Mouse (Mus musculus): ENCODE results near the gene AU022252. TPM values are rescaled to one million over a fixed set of nuclear protein-coding genes. Genes with fewer than 3 reads are reported as not detected.

The AU022252 gene
- polyA plus RNA-seq, 1 experiment from 2014 or later: 25.7 TPM

DNA sequence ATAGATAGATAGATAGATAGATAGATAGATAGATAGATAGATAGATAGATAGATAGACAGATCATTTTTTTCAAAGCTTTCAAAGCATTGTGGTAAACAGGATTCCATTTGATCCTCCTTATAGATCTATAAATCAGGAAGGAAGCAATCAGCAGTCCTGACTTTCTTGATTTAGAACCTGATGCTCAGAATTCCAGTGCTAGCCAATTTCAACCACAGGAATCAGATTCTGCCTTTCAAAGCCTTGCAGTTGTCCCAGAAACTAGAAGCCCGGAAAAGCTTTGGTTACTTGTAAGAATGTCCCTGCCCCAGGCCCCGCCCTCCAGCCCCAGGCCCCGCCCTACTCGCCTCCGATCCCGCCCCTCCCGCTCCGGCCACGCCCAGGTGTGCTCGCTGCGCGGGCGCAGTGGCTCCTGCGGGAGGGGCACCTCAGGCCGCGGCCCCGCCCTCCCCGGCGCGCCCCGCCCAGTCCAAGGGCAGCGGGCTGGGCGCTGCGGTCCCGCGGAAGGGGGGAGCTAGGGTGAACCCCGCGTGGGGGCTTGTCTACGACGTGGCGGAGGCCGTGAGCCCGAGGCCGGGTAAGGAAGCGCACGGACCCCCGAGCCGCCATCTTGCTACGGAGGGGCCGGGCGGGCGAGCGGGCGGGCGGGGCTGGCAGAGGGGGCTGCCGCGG is 37.5 kb downstream of the AU022252 start, which contains the start of gene Svbp:
Svbp (plus strand) TSS at position 398 of the 673 bp plus-strand sequence.
- ATAC-seq (ENCODE audit: insufficient read depth, low FRiP score): peak; percentile 98
- under 1% methylated on average over 44 of the region's 47 CpGs for WGBS

DNA sequence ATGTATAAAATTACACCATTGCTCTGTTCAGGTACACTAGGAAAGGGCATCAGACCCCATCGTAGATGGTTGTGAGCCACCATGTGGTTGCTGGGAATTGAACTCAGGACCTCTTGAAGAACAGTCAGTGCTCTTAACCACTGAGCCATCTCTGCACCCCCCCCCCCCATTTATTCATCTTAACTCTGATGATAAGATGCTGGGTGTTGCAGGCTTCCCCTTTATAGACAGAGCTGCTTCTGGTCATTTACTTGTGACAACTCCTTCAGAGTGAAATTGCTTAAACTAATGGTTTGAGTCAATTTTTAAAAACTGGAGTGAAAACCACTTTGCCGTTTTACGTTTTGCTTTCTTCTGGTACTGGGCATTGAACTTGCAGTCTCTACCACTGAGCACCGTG is 39.8 kb downstream of the AU022252 start:
- Histone ChIP-seq H3K4me1 (ENCODE audit: control insufficient read depth, insufficient read depth, low read length) (peaks cover 9% of the 10 kb centered on the region), H3K27me3 (ENCODE audit: control insufficient read depth, insufficient read depth, low read length) (no peaks in the 10 kb centered on the region), H3K36me3 (ENCODE audit: control insufficient read depth, insufficient read depth, low read length) (0 out of 2 replicates have a peak, but pooled peaks cover 2% of the 10 kb centered on the region), H3K9ac (ENCODE audit: low read length) (no peak overlapping the region), H3K9me3 (replicated peaks; ENCODE audit: control insufficient read depth, low read length) (no peaks in the 10 kb centered on the region), H3K4me3 (replicated peaks; ENCODE audit: low read length) (no peak overlapping the region), H3K27ac (ENCODE audit: low read length) (no peak overlapping the region), H3K4me2 (ENCODE audit: low read depth, low read length) (no peak overlapping the region)
- no peak for ATAC-seq (ENCODE audit: insufficient read depth, low FRiP score)
- 88% methylated on average over 4 of the region's 4 CpGs for WGBS

More for the DNA sequence above, 37.5 kb downstream of the AU022252 start, which contains the start of gene Svbp:
- H3K36me3 ChIP-seq (ENCODE audit: control insufficient read depth, insufficient read depth, low read length): peaks cover 8% of the 10 kb centered on the region; the same call in 1 of the 2 replicates
- H3K27ac ChIP-seq (ENCODE audit: low read length): peak within 1 kb of the TSS; percentile 46; the same call in 1 of the 2 replicates
- no peaks in the 10 kb centered on the region for H3K9me3 ChIP-seq (replicated peaks; ENCODE audit: control insufficient read depth, low read length)
- no peaks in the 10 kb centered on the region for H3K27me3 ChIP-seq (ENCODE audit: control insufficient read depth, insufficient read depth, low read length)
- H3K9ac ChIP-seq (ENCODE audit: low read length): peak within 1 kb of the TSS; percentile 91
- H3K4me1 ChIP-seq (ENCODE audit: control insufficient read depth, insufficient read depth, low read length): peaks cover 13% of the 10 kb centered on the region
- H3K4me3 ChIP-seq (replicated peaks; ENCODE audit: low read length): peak within 1 kb of the TSS; percentile 82
- H3K4me2 ChIP-seq (ENCODE audit: low read depth, low read length): peak within 1 kb of the TSS; percentile 77

DNA sequence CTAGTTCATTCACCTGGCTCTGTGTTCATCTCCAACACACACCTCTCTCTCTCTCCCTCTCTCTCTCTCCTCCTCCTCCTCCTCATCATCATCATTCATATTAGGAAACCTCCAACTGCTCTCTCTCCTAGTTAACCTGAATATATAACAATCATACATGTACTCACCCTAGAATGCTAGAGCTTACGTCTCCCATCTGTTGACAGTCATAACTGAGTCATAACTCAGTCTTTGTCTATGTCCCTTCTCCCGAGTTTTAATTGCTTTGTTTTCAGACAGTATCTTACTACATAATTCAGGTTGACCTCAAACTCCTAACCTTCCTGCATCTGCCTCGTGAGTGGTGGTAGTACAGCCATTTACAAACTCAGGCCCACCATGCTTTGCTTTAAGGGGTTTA is 41.2 kb downstream of the AU022252 start:
- Histone ChIP-seq H3K27ac (ENCODE audit: low read length) (no peak overlapping the region), H3K27me3 (ENCODE audit: control insufficient read depth, insufficient read depth, low read length) (no peaks in the 10 kb centered on the region), H3K4me2 (ENCODE audit: low read depth, low read length) (no peak overlapping the region), H3K9me3 (replicated peaks; ENCODE audit: control insufficient read depth, low read length) (no peaks in the 10 kb centered on the region), H3K36me3 (ENCODE audit: control insufficient read depth, insufficient read depth, low read length) (no peaks in the 10 kb centered on the region), H3K4me1 (ENCODE audit: control insufficient read depth, insufficient read depth, low read length) (peaks cover 3% of the 10 kb centered on the region), H3K4me3 (replicated peaks; ENCODE audit: low read length) (no peak overlapping the region), H3K9ac (ENCODE audit: low read length) (no peak overlapping the region)
- WGBS: 53% methylated on average over 3 of the region's 3 CpGs
- no peak for ATAC-seq (ENCODE audit: insufficient read depth, low FRiP score)

DNA sequence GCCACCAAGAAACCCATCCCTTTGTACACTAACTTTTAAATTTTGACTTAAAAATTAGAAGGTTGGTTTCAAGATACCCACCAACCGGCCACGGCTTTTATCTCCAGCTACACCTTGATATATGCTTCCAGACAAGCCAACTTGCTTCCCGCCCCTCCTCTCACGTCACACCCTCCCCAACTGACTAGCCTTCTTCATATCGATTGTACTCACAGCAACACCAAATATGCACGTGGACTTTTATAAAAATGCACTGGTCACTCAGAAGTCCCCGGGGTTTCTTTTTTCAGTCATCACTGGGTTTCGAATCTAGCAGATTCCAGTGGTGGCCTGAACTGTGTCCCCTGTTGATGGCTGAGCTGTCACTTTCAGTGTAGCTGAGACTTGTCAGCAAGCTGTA is 41.9 kb downstream of the AU022252 start:
- H3K9ac ChIP-seq (ENCODE audit: low read length): no peak overlapping the region
- ATAC-seq (ENCODE audit: insufficient read depth, low FRiP score): no peak
- no peak overlapping the region for H3K4me3 ChIP-seq (replicated peaks; ENCODE audit: low read length)
- WGBS: 80% methylated on average over 8 of the region's 8 CpGs
- no peaks in the 10 kb centered on the region for H3K27me3 ChIP-seq (ENCODE audit: control insufficient read depth, insufficient read depth, low read length)
- no peak overlapping the region for H3K4me2 ChIP-seq (ENCODE audit: low read depth, low read length)
- H3K27ac ChIP-seq (ENCODE audit: low read length): no peak overlapping the region
- H3K9me3 ChIP-seq (replicated peaks; ENCODE audit: control insufficient read depth, low read length): no peaks in the 10 kb centered on the region
- no peaks in the 10 kb centered on the region for H3K36me3 ChIP-seq (ENCODE audit: control insufficient read depth, insufficient read depth, low read length)
- no peaks in the 10 kb centered on the region for H3K4me1 ChIP-seq (ENCODE audit: control insufficient read depth, insufficient read depth, low read length)

DNA sequence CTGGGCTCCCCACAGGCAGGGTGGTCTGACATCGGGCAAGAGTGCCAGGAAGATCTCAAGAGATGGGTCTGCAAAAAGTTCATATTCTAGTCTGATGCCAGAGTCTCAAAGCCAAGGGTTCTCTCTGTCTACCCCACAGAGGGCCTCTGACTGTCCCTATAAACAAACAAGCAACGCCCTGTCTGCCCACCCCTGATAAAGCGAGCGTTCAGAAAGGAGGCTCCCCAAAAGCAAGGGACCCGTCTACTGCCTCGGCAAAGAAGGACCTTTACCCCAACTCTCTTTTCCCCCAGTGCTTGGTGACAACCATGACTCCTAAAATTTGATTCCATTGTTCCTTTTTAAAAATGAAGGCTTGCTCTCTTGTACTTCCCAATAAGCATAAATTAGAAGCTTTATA is 42.6 kb downstream of the AU022252 start, which contains the start of gene Ermap:
Ermap (minus strand) TSS at position 148 of the 400 bp plus-strand sequence.
- Histone ChIP-seq H3K9me3 (replicated peaks; ENCODE audit: control insufficient read depth, low read length) (no peaks in the 10 kb centered on the region), H3K9ac (ENCODE audit: low read length) (no peak within 1 kb of the TSS; the same call in 1 of the 2 replicates), H3K4me2 (ENCODE audit: low read depth, low read length) (no peak within 1 kb of the TSS), H3K27ac (ENCODE audit: low read length) (no peak within 1 kb of the TSS), H3K4me1 (ENCODE audit: control insufficient read depth, insufficient read depth, low read length) (no peaks in the 10 kb centered on the region), H3K36me3 (ENCODE audit: control insufficient read depth, insufficient read depth, low read length) (no peaks in the 10 kb centered on the region), H3K4me3 (replicated peaks; ENCODE audit: low read length) (no peak within 1 kb of the TSS), H3K27me3 (ENCODE audit: control insufficient read depth, insufficient read depth, low read length) (no peaks in the 10 kb centered on the region)
- no peak for ATAC-seq (ENCODE audit: insufficient read depth, low FRiP score)
- WGBS: 65% methylated on average over 6 of the region's 6 CpGs

DNA sequence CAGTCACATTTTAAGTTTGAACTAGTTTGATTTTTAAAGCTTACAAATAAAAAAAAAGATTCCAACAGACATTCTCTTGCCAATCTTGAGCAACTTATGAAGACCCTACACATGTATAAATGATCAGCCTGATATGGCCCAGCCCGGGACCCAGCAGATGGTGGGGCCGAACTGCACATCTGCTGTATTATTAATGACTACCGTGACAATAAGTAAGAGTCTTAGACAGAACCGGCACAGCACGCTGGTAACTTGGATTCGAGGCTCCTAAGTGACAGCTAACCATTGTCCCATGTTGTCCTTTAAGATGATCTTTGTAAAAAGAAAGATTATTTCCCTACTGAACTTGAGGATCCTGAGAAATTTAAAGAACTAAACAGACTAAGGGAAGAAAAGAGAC is 43.1 kb downstream of the AU022252 start:
- Histone ChIP-seq H3K27me3 (ENCODE audit: control insufficient read depth, insufficient read depth, low read length) (no peaks in the 10 kb centered on the region), H3K36me3 (ENCODE audit: control insufficient read depth, insufficient read depth, low read length) (no peaks in the 10 kb centered on the region), H3K4me3 (replicated peaks; ENCODE audit: low read length) (no peak overlapping the region), H3K4me2 (ENCODE audit: low read depth, low read length) (no peak overlapping the region), H3K4me1 (ENCODE audit: control insufficient read depth, insufficient read depth, low read length) (no peaks in the 10 kb centered on the region), H3K27ac (ENCODE audit: low read length) (no peak overlapping the region), H3K9ac (ENCODE audit: low read length) (no peak overlapping the region; the same call in 1 of the 2 replicates), H3K9me3 (replicated peaks; ENCODE audit: control insufficient read depth, low read length) (no peaks in the 10 kb centered on the region)
- no peak for ATAC-seq (ENCODE audit: insufficient read depth, low FRiP score)
- WGBS: 66% methylated on average over 6 of the region's 6 CpGs

DNA sequence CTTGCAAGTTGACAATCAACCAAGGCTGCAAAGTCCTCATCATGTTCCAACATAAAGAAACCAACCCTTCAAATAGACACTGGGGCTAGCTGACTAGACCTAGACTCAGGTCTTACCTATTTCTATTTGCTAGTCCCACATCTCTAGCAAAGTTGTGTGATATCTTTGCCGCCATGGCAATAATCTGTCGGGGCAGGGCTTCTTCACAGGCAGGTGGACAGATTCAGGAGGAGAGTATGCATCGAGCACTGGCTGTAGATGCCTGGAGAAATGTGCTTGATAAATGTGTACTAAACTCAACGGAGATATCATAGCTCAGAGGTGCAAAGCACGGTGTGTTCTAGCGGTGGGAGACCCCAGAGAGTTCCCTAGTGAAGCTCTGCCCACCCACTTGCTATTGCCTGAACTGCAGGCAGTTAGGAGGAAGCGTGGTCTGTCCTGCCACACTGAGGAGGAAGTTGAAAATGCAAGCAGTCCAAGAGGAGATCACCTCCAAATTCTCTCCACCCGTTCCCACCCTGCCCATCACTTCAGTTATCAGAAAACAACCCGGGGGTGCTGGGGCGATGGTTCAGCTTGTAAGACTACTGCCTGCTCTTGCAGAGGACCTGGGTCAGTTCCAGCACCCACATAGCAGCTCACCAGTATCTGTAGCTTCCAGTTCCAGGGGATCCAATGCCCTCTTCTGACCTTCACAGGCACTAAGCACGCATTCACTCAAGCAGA is 44.3 kb downstream of the AU022252 start:
- Histone ChIP-seq H3K9me3 (replicated peaks; ENCODE audit: control insufficient read depth, low read length) (no peaks in the 10 kb centered on the region), H3K27ac (ENCODE audit: low read length) (no peak overlapping the region), H3K27me3 (ENCODE audit: control insufficient read depth, insufficient read depth, low read length) (no peaks in the 10 kb centered on the region), H3K4me1 (ENCODE audit: control insufficient read depth, insufficient read depth, low read length) (no peaks in the 10 kb centered on the region), H3K4me3 (replicated peaks; ENCODE audit: low read length) (no peak overlapping the region), H3K36me3 (ENCODE audit: control insufficient read depth, insufficient read depth, low read length) (no peaks in the 10 kb centered on the region), H3K4me2 (ENCODE audit: low read depth, low read length) (no peak overlapping the region), H3K9ac (ENCODE audit: low read length) (no peak overlapping the region)
- WGBS: 36% methylated on average over 11 of the region's 11 CpGs
- no peak for ATAC-seq (ENCODE audit: insufficient read depth, low FRiP score)

DNA sequence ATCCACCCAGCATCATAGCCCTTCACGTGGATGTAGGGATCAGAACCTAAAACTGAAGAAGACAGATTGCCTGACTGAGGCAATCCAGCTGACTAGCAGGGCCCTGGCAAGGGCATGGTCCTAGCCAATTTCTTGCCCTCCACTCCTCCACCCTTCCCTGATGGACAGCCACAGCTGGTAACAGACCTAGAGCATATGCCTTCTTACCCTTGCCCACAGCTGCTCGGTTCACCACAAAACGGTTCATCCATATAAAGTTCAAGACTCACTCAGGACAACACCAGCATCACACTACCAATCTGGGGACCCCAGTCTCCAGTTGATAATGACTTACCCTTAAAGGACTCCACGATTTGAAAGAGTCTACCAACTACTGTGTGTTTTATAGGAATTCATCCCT is 46.7 kb downstream of the AU022252 start:
- 79% methylated on average over 4 of the region's 4 CpGs for WGBS
- Histone ChIP-seq H3K27me3 (ENCODE audit: control insufficient read depth, insufficient read depth, low read length) (no peaks in the 10 kb centered on the region), H3K4me2 (ENCODE audit: low read depth, low read length) (no peak overlapping the region), H3K4me3 (replicated peaks; ENCODE audit: low read length) (no peak overlapping the region), H3K9me3 (replicated peaks; ENCODE audit: control insufficient read depth, low read length) (no peaks in the 10 kb centered on the region), H3K9ac (ENCODE audit: low read length) (no peak overlapping the region), H3K36me3 (ENCODE audit: control insufficient read depth, insufficient read depth, low read length) (no peaks in the 10 kb centered on the region), H3K4me1 (ENCODE audit: control insufficient read depth, insufficient read depth, low read length) (no peaks in the 10 kb centered on the region), H3K27ac (ENCODE audit: low read length) (no peak overlapping the region)
- no peak for ATAC-seq (ENCODE audit: insufficient read depth, low FRiP score)

DNA sequence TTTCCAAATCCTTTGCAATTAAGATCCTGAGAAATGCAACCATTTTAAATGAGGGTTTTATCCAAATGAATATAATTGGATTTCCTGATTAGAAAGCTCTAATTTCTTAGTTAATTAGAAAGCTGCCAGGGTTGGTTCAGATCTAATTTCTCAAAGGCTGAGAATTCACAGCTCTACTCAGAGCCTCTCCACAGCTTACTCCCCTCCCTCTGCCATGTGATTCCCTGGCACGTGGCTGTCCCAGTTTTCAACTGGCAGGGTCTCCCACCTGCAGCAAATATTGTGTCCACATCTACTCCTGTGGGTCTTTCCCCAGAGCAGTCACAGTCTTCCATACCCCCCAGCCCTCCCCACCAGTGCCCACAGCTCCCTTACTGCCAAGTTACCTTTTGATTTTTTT is 49.0 kb downstream of the AU022252 start:
- Histone ChIP-seq H3K27me3 (ENCODE audit: control insufficient read depth, insufficient read depth, low read length) (no peaks in the 10 kb centered on the region), H3K27ac (ENCODE audit: low read length) (no peak overlapping the region), H3K4me1 (ENCODE audit: control insufficient read depth, insufficient read depth, low read length) (no peaks in the 10 kb centered on the region), H3K9me3 (replicated peaks; ENCODE audit: control insufficient read depth, low read length) (no peaks in the 10 kb centered on the region), H3K9ac (ENCODE audit: low read length) (no peak overlapping the region), H3K36me3 (ENCODE audit: control insufficient read depth, insufficient read depth, low read length) (no peaks in the 10 kb centered on the region), H3K4me2 (ENCODE audit: low read depth, low read length) (no peak overlapping the region), H3K4me3 (replicated peaks; ENCODE audit: low read length) (no peak overlapping the region)
- ATAC-seq (ENCODE audit: insufficient read depth, low FRiP score): no peak
- WGBS: 48% methylated on average over 1 of the region's 1 CpGs
